Mouse (Mus musculus): ENCODE measurements around the gene Gpr157.

GRCm38 (mm10) chr4:150137368-150138083 lies 50.4 kb downstream of the Gpr157 start:
- no peak for TF ChIP-seq CTCF (IDR thresholded peaks at IDR 0.05; ENCODE audit: low read depth)
- no peak for TF ChIP-seq EP300 (optimal IDR thresholded peaks at IDR 0.05)

Measured in stomach, postnatal 0 days (tissue).